Mouse (Mus musculus) hindbrain, embryonic 16.5 days (tissue): ENCODE data around the gene Xxylt1. TPM values are rescaled to one million over a fixed set of nuclear protein-coding genes. Genes with fewer than 3 reads are reported as not detected.

Source experiments
- ATAC-seq: fragments of 200-750 bp; cut with Nextera tagmentation; 2 replicates; pipeline ENCODE4 v1.8.0; 2017; ENCODE audit warnings: moderate TSS enrichment, moderate library complexity
- H3K27ac ChIP-seq: fragments of 300-500 bp; sonication (generic); 2 replicates; pipeline ENCODE4 v1.5.1; 2014; ENCODE audit warnings: low read depth, mild to moderate bottlenecking, control low read depth, low read length, moderate library complexity
- H3K27me3 ChIP-seq: fragments of 300-500 bp; sonication (generic); replicated peaks from 2 replicates; pipeline ENCODE4 v1.6.1; 2014; ENCODE audit warnings: low read length; ENCODE audit not compliant: control insufficient read depth, insufficient read depth
- H3K36me3 ChIP-seq: fragments of 300-500 bp; sonication (generic); 2 replicates; pipeline ENCODE4 v1.6.1; 2014; ENCODE audit warnings: mild to moderate bottlenecking, low read length, moderate library complexity, mixed read lengths; ENCODE audit not compliant: control insufficient read depth, insufficient read depth
- H3K4me1 ChIP-seq: fragments of 300-500 bp; sonication (generic); 2 replicates; pipeline ENCODE4 v1.6.1; 2014; ENCODE audit warnings: low read depth, low read length; ENCODE audit not compliant: control insufficient read depth, insufficient read depth
- H3K4me2 ChIP-seq: fragments of 300-500 bp; sonication (generic); 2 replicates; pipeline ENCODE4 v1.6.1; 2014; ENCODE audit warnings: mild to moderate bottlenecking, low read length, control low read depth, moderate library complexity
- H3K4me3 ChIP-seq: fragments of 300-500 bp; sonication (generic); 2 replicates; pipeline ENCODE4 v1.5.1; 2014; ENCODE audit warnings: mild to moderate bottlenecking, low read length, control low read depth, moderate library complexity
- H3K9ac ChIP-seq: fragments of 300-500 bp; sonication (generic); 2 replicates; pipeline ENCODE4 v1.6.1; 2014; ENCODE audit warnings: low read depth, mild to moderate bottlenecking, control low read depth, low read length, moderate library complexity
- H3K9me3 ChIP-seq: fragments of 300-500 bp; sonication (generic); 2 replicates; pipeline ENCODE4 v1.6.1; 2014; ENCODE audit warnings: mild to moderate bottlenecking, low read length, moderate library complexity; ENCODE audit not compliant: control insufficient read depth
- WGBS: fragments of 180-500 bp; shearing (Covaris S2); extraction: QIAGEN DNeasy Blood & Tissue Kit; methylation state at CpG from one replicate; pipeline ENCODE4 v1.1.7; 2014; 5-methylcytosine and 5-hydroxymethylcytosine counted together
- polyA plus RNA-seq: library from polyadenylated mRNA; unstranded; fragments of >200 nt; fragmentation: Nextera tagmentation; extraction: Ambion mirVana; gene quantifications from 2 replicates; pipeline ENCODE4 v1.2.1, GENCODE M21; 2015

The Xxylt1 gene
- polyA plus RNA-seq, 1 experiment from 2014 or later, result 11.0 TPM

- Histone ChIP-seq H3K27ac (no peak overlapping the region), H3K36me3 (no peaks in the 10 kb centered on the region), H3K4me1 (no peaks in the 10 kb centered on the region), H3K4me2 (no peak overlapping the region), H3K27me3 (no peaks in the 10 kb centered on the region), H3K4me3 (no peak overlapping the region), H3K9me3 (no peaks in the 10 kb centered on the region), H3K9ac (no peak overlapping the region)
- WGBS, result 76% methylated on average over 7 of the region's 7 CpGs
- ATAC-seq, result no peak
These were observed 29.0 kb downstream of the Xxylt1 start for GRCm38 (mm10) chr16:31052177-31052726.

GRCm38 (mm10) chr16:31050701-31051100 is 30.5 kb downstream of the Xxylt1 start:
- ATAC-seq, result no peak
- H3K4me1 ChIP-seq, result no peaks in the 10 kb centered on the region

GRCm38 (mm10) chr16:31048194-31048593 is 33.0 kb downstream of the Xxylt1 start:
- no peak for ATAC-seq
- no peak overlapping the region for H3K9ac ChIP-seq
- no peaks in the 10 kb centered on the region for H3K27me3 ChIP-seq
- H3K4me3 ChIP-seq, result no peak overlapping the region
- no peak overlapping the region for H3K27ac ChIP-seq
- H3K36me3 ChIP-seq, result no peaks in the 10 kb centered on the region
- no peaks in the 10 kb centered on the region for H3K9me3 ChIP-seq
- no peak overlapping the region for H3K4me2 ChIP-seq
- WGBS, result 83% methylated on average over 6 of the region's 6 CpGs
- no peaks in the 10 kb centered on the region for H3K4me1 ChIP-seq

More at GRCm38 (mm10) chr16:31050701-31051100, 30.5 kb downstream of the Xxylt1 start:
- Histone ChIP-seq H3K27ac (no peak overlapping the region), H3K4me3 (no peak overlapping the region), H3K27me3 (no peaks in the 10 kb centered on the region), H3K36me3 (no peaks in the 10 kb centered on the region), H3K9me3 (no peaks in the 10 kb centered on the region), H3K9ac (no peak overlapping the region), H3K4me2 (no peak overlapping the region)
- 86% methylated on average over 7 of the region's 7 CpGs for WGBS

- Histone ChIP-seq H3K36me3 (no peaks in the 10 kb centered on the region), H3K9ac (no peak overlapping the region), H3K27me3 (no peaks in the 10 kb centered on the region), H3K4me1 (no peaks in the 10 kb centered on the region), H3K4me3 (no peak overlapping the region), H3K9me3 (no peaks in the 10 kb centered on the region), H3K4me2 (no peak overlapping the region), H3K27ac (no peak overlapping the region)
- no peak for ATAC-seq
- WGBS, result 79% methylated on average over 10 of the region's 10 CpGs
These were observed 33.9 kb downstream of the Xxylt1 start for GRCm38 (mm10) chr16:31047186-31047898.

- Histone ChIP-seq H3K4me3 (no peak overlapping the region), H3K4me1 (no peaks in the 10 kb centered on the region), H3K27ac (no peak overlapping the region; the same call in 1 of the 2 replicates), H3K4me2 (no peak overlapping the region), H3K9ac (no peak overlapping the region), H3K27me3 (no peaks in the 10 kb centered on the region), H3K36me3 (no peaks in the 10 kb centered on the region), H3K9me3 (no peaks in the 10 kb centered on the region)
- ATAC-seq, result no peak
- WGBS, result 64% methylated on average over 14 of the region's 14 CpGs
These were observed 35.0 kb downstream of the Xxylt1 start for GRCm38 (mm10) chr16:31046217-31046659.

GRCm38 (mm10) chr16:31045211-31045610 is 36.0 kb downstream of the Xxylt1 start:
- H3K9me3 ChIP-seq, result no peaks in the 10 kb centered on the region
- ATAC-seq, result no peak
- 55% methylated on average over 5 of the region's 5 CpGs for WGBS
- no peak overlapping the region for H3K4me2 ChIP-seq
- H3K9ac ChIP-seq, result no peak overlapping the region
- H3K36me3 ChIP-seq, result no peaks in the 10 kb centered on the region
- no peak overlapping the region for H3K27ac ChIP-seq
- H3K4me1 ChIP-seq, result peaks cover 3% of the 10 kb centered on the region; the same call in 1 of the 2 replicates
- no peaks in the 10 kb centered on the region for H3K27me3 ChIP-seq
- H3K4me3 ChIP-seq, result no peak overlapping the region

- H3K9me3 ChIP-seq, result no peaks in the 10 kb centered on the region
- no peak overlapping the region for H3K9ac ChIP-seq
- H3K27me3 ChIP-seq, result no peaks in the 10 kb centered on the region
- 94% methylated on average over 5 of the region's 5 CpGs for WGBS
- H3K36me3 ChIP-seq, result no peaks in the 10 kb centered on the region
- no peak for ATAC-seq
- H3K27ac ChIP-seq, result no peak overlapping the region
- peaks cover 6% of the 10 kb centered on the region for H3K4me1 ChIP-seq
- no peak overlapping the region for H3K4me3 ChIP-seq
- H3K4me2 ChIP-seq, result no peak overlapping the region
These were observed 38.1 kb downstream of the Xxylt1 start for GRCm38 (mm10) chr16:31043136-31043535.

GRCm38 (mm10) chr16:31041566-31041965 is 39.7 kb downstream of the Xxylt1 start:
- no peak for ATAC-seq
- Histone ChIP-seq H3K9ac (no peak overlapping the region), H3K4me1 (peaks cover 6% of the 10 kb centered on the region), H3K9me3 (no peaks in the 10 kb centered on the region), H3K27me3 (no peaks in the 10 kb centered on the region), H3K4me2 (no peak overlapping the region), H3K36me3 (no peaks in the 10 kb centered on the region), H3K27ac (no peak overlapping the region), H3K4me3 (no peak overlapping the region)
- 95% methylated on average over 2 of the region's 2 CpGs for WGBS

- ATAC-seq, result no peak
- H3K27me3 ChIP-seq, result no peaks in the 10 kb centered on the region
- H3K27ac ChIP-seq, result no peak overlapping the region
These were observed 41.3 kb downstream of the Xxylt1 start for GRCm38 (mm10) chr16:31039803-31040459.

More at GRCm38 (mm10) chr16:31039803-31040459, 41.3 kb downstream of the Xxylt1 start:
- H3K9ac ChIP-seq, result no peak overlapping the region; the same call in 1 of the 2 replicates
- H3K4me1 ChIP-seq, result peaks cover 6% of the 10 kb centered on the region
- H3K9me3 ChIP-seq, result no peaks in the 10 kb centered on the region
- H3K36me3 ChIP-seq, result no peaks in the 10 kb centered on the region
- H3K4me2 ChIP-seq, result no peak overlapping the region
- H3K4me3 ChIP-seq, result no peak overlapping the region
- WGBS, result 64% methylated on average over 9 of the region's 9 CpGs
